ENCODE assay signal across 8 mouse cellular contexts in the genomic region with DNA sequence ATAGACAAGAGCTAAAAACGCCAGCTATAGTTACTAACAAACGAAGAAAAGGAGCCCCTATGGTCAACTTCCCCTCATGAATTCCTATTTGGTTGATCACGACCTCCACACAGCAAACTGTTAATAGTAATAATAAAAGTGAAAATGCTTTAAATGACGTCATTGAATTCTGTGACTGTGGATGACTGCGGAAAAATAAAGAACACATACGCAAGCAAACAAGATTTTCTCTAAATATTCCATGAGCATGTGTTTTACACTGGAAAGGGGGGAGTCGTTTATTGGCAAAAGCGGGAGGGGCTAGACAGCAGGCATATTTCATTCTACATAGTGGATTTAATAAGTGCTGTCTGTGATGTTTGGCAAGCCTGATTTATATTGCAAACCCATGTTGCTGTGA. TPM values are rescaled to one million over a fixed set of nuclear protein-coding genes. Genes with fewer than 3 reads are reported as not detected.
DNase-seq lines count a peak whose midpoint lies in the region; ATAC-seq and TF ChIP-seq lines count a peak whose summit lies in the region.

No protein-coding gene starts in this region.

- no peak for TF ChIP-seq CTCF in kidney, adult 2 months (conservative IDR thresholded peaks at IDR 0.05; ENCODE audit: insufficient read depth, insufficient read length, low read depth, low read length)

- no peak for DNase-seq in kidney, adult 2 months
- DNase-seq in kidney, adult 8-10 months: no peak
- no peak for DNase-seq in embryonic facial prominence, embryonic 11.5 days (ENCODE audit: low spot score)
- no peak for DNase-seq in gastrocnemius, postnatal 14 days
- no peak for DNase-seq in spleen, postnatal 36 days (ENCODE audit: low spot score in 2 of 2)
- no peak for DNase-seq in adrenal gland, adult 2 months

- H3K27me3 ChIP-seq in kidney, adult 2 months (replicated peaks; ENCODE audit: control insufficient read depth, insufficient read depth, low read length): no peaks in the 10 kb centered on the region
- H3K27me3 ChIP-seq in embryonic facial prominence, embryonic 11.5 days (ENCODE audit: control insufficient read depth, insufficient read depth, low read length): no peaks in the 10 kb centered on the region
- no peaks in the 10 kb centered on the region for H3K27me3 ChIP-seq in hindbrain, embryonic 16.5 days (replicated peaks; ENCODE audit: control insufficient read depth, insufficient read depth, low read length)
- no peaks in the 10 kb centered on the region for H3K27me3 ChIP-seq in midbrain, embryonic 13.5 days

- intact Hi-C loops in gastrocnemius, postnatal 14 days (cut with DNase I; ENCODE audit: low total_unique reads): no loop called here

- WGBS in kidney, adult 2 months: 8% methylated on average over 8 of the region's 8 CpGs
- 13% methylated on average over 8 of the region's 8 CpGs for WGBS in embryonic facial prominence, embryonic 11.5 days
- WGBS in hindbrain, embryonic 16.5 days: 23% methylated on average over 8 of the region's 8 CpGs
- 28% methylated on average over 8 of the region's 8 CpGs for WGBS in midbrain, embryonic 13.5 days

- H3K9me3 ChIP-seq in embryonic facial prominence, embryonic 11.5 days (replicated peaks; ENCODE audit: control insufficient read depth, low read length): no peaks in the 10 kb centered on the region
- H3K9me3 ChIP-seq in hindbrain, embryonic 16.5 days (ENCODE audit: control insufficient read depth, low read length): no peaks in the 10 kb centered on the region
- no peaks in the 10 kb centered on the region for H3K9me3 ChIP-seq in midbrain, embryonic 13.5 days

- H3K27ac ChIP-seq in kidney, adult 2 months (ENCODE audit: insufficient read depth, low read depth, low read length): no peak overlapping the region
- H3K27ac ChIP-seq in embryonic facial prominence, embryonic 11.5 days (replicated peaks; ENCODE audit: low read depth, low read length): no peak overlapping the region
- H3K27ac ChIP-seq in hindbrain, embryonic 16.5 days (ENCODE audit: low read depth, low read length): peak overlapping the region; percentile 40; the same call in 1 of the 2 replicates
- H3K27ac ChIP-seq in midbrain, embryonic 13.5 days: no peak overlapping the region

- H3K4me2 ChIP-seq in embryonic facial prominence, embryonic 11.5 days (ENCODE audit: low read depth, low read length): peak overlapping the region; percentile 21; the same call in 1 of the 2 replicates
- peak overlapping the region; percentile 47 for H3K4me2 ChIP-seq in hindbrain, embryonic 16.5 days (ENCODE audit: low read length)
- peak overlapping the region; percentile 53 for H3K4me2 ChIP-seq in midbrain, embryonic 13.5 days (replicated peaks)

- no peak for TF ChIP-seq POLR2A in kidney, adult 2 months (IDR thresholded peaks at IDR 0.05; ENCODE audit: low read depth, low read length)

- H3K9ac ChIP-seq in embryonic facial prominence, embryonic 11.5 days (replicated peaks; ENCODE audit: low read length): no peak overlapping the region
- H3K9ac ChIP-seq in hindbrain, embryonic 16.5 days (ENCODE audit: low read depth, low read length): peak overlapping the region; percentile 33
- H3K9ac ChIP-seq in midbrain, embryonic 13.5 days (replicated peaks): peak overlapping the region; percentile 42; the same call in 1 of the 2 replicates

- H3K36me3 ChIP-seq in kidney, adult 2 months (ENCODE audit: control insufficient read depth, insufficient read depth, low read length): no peaks in the 10 kb centered on the region
- no peaks in the 10 kb centered on the region for H3K36me3 ChIP-seq in embryonic facial prominence, embryonic 11.5 days (replicated peaks; ENCODE audit: control insufficient read depth, insufficient read depth, low read depth, low read length)
- H3K36me3 ChIP-seq in hindbrain, embryonic 16.5 days (ENCODE audit: control insufficient read depth, insufficient read depth, low read length): no peaks in the 10 kb centered on the region
- H3K36me3 ChIP-seq in midbrain, embryonic 13.5 days: no peaks in the 10 kb centered on the region

- ATAC-seq in embryonic facial prominence, embryonic 11.5 days (replicated peaks; ENCODE audit: insufficient number of reproducible peaks, low FRiP score, low TSS enrichment, low read depth): peak; percentile 52; the same call in 1 of the 2 replicates
- peak; percentile 48 for ATAC-seq in hindbrain, embryonic 16.5 days
- peak; percentile 44 for ATAC-seq in midbrain, embryonic 13.5 days

- H3K4me3 ChIP-seq in kidney, adult 2 months (ENCODE audit: insufficient read depth, low read depth, low read length): peak overlapping the region; percentile 92; the same call in 1 of the 2 replicates
- peak overlapping the region; percentile 50 for H3K4me3 ChIP-seq in embryonic facial prominence, embryonic 11.5 days (ENCODE audit: low read depth, low read length)
- peak overlapping the region; percentile 45 for H3K4me3 ChIP-seq in hindbrain, embryonic 16.5 days (ENCODE audit: low read length)
- peak overlapping the region; percentile 59 for H3K4me3 ChIP-seq in midbrain, embryonic 13.5 days (replicated peaks)

- H3K4me1 ChIP-seq in kidney, adult 2 months (ENCODE audit: control insufficient read depth, insufficient read depth, low read length): no peaks in the 10 kb centered on the region
- H3K4me1 ChIP-seq in embryonic facial prominence, embryonic 11.5 days (ENCODE audit: control insufficient read depth, insufficient read depth, low read length): no peaks in the 10 kb centered on the region
- no peaks in the 10 kb centered on the region for H3K4me1 ChIP-seq in hindbrain, embryonic 16.5 days (ENCODE audit: control insufficient read depth, insufficient read depth, low read depth, low read length)
- peaks cover 6% of the 10 kb centered on the region; the same call in 1 of the 2 replicates for H3K4me1 ChIP-seq in midbrain, embryonic 13.5 days (replicated peaks)

RNA-seq across cellular contexts. Expression of gene Nap1l3, which starts 0.5 kb away (rescaled TPM):
- polyA plus RNA-seq in kidney, adult 2 months (2012; rRNA removed): 0.39 and 0.64 TPM in 2 replicates
- 6.8 and 7.6 TPM in 2 replicates for polyA plus RNA-seq in embryonic facial prominence, embryonic 11.5 days (2014; fragmentation: Nextera tagmentation; extraction: Ambion mirVana)
- 78.1 and 82.9 TPM in 2 replicates for polyA plus RNA-seq in hindbrain, embryonic 16.5 days (2015; fragmentation: Nextera tagmentation; extraction: Ambion mirVana)
- 37.1 and 42.4 TPM in 2 replicates for polyA plus RNA-seq in midbrain, embryonic 13.5 days (2015; fragmentation: Nextera tagmentation; extraction: Ambion mirVana)
- total RNA-seq in gastrocnemius, postnatal 14 days (2021): 1 to 10 TPM in 1 of 2 experiments, under 1 TPM in 1; 0.58 to 1.1 TPM
- total RNA-seq in adrenal gland, adult 2 months (2021): 1 to 10 TPM; 2.7 to 3.5 TPM
- 3.9 and 5.4 TPM in 2 replicates for polyA plus RNA-seq in adrenal gland, adult 2 months (2012; rRNA removed)
